Mouse (Mus musculus) neural tube, embryonic 14.5 days (tissue): Measurements from ENCODE around the gene Jsrp1. TPM values are rescaled to one million over a fixed set of nuclear protein-coding genes. Genes with fewer than 3 reads are reported as not detected.
A peak's percentile ranks its signal among the peaks of the same experiment; 100 is the strongest.

Experiments used
- ATAC-seq: fragments of 200-750 bp; cut with Nextera tagmentation; 2 replicates; pipeline ENCODE4 v1.8.0; 2017; ENCODE audit warnings: low read depth, mild to moderate bottlenecking, moderate TSS enrichment, moderate library complexity
- H3K27ac ChIP-seq: fragments of 300-500 bp; sonication (generic); 2 replicates; pipeline ENCODE4 v1.5.1; 2014; ENCODE audit warnings: low read depth, mild to moderate bottlenecking, control low read depth, low read length, moderate library complexity, mixed read lengths
- H3K27me3 ChIP-seq: fragments of 300-500 bp; sonication (generic); 2 replicates; pipeline ENCODE4 v1.6.1; 2014; ENCODE audit warnings: low read length; ENCODE audit not compliant: control insufficient read depth, insufficient read depth
- H3K36me3 ChIP-seq: fragments of 300-500 bp; sonication (generic); 2 replicates; pipeline ENCODE4 v1.6.1; 2014; ENCODE audit warnings: low read length, mixed read lengths; ENCODE audit not compliant: control insufficient read depth, insufficient read depth
- H3K4me1 ChIP-seq: fragments of 300-500 bp; sonication (generic); 2 replicates; pipeline ENCODE4 v1.6.1; 2014; ENCODE audit warnings: low read length; ENCODE audit not compliant: control insufficient read depth, insufficient read depth
- H3K4me2 ChIP-seq: fragments of 300-500 bp; sonication (generic); 2 replicates; pipeline ENCODE4 v1.6.1; 2014; ENCODE audit warnings: mild to moderate bottlenecking, low read depth, low read length, control low read depth
- H3K4me3 ChIP-seq: fragments of 300-500 bp; sonication (generic); 2 replicates; pipeline ENCODE4 v1.5.1; 2014; ENCODE audit warnings: low read depth, low read length, control low read depth, mixed read lengths
- H3K9ac ChIP-seq: fragments of 300-500 bp; sonication (generic); replicated peaks from 2 replicates; pipeline ENCODE4 v1.6.1; 2014; ENCODE audit warnings: low read depth, mild to moderate bottlenecking, control low read depth, low read length, mixed read lengths
- H3K9me3 ChIP-seq: fragments of 300-500 bp; sonication (generic); 2 replicates; pipeline ENCODE4 v1.6.1; 2016; ENCODE audit warnings: low read length; ENCODE audit not compliant: control insufficient read depth
- WGBS: fragments of 180-500 bp; shearing (Covaris S2); extraction: QIAGEN DNeasy Blood & Tissue Kit; methylation state at CpG from one replicate; pipeline ENCODE4 v1.1.7; 2014; 5-methylcytosine and 5-hydroxymethylcytosine counted together
- polyA plus RNA-seq: library from polyadenylated mRNA; unstranded; fragments of >200 nt; fragmentation: Nextera tagmentation; extraction: Ambion mirVana; gene quantifications from 2 replicates; pipeline ENCODE4 v1.2.1, GENCODE M21; 2014

Jsrp1 gene
- polyA plus RNA-seq, 1 experiment from 2014 or later = 0.74 TPM

DNA sequence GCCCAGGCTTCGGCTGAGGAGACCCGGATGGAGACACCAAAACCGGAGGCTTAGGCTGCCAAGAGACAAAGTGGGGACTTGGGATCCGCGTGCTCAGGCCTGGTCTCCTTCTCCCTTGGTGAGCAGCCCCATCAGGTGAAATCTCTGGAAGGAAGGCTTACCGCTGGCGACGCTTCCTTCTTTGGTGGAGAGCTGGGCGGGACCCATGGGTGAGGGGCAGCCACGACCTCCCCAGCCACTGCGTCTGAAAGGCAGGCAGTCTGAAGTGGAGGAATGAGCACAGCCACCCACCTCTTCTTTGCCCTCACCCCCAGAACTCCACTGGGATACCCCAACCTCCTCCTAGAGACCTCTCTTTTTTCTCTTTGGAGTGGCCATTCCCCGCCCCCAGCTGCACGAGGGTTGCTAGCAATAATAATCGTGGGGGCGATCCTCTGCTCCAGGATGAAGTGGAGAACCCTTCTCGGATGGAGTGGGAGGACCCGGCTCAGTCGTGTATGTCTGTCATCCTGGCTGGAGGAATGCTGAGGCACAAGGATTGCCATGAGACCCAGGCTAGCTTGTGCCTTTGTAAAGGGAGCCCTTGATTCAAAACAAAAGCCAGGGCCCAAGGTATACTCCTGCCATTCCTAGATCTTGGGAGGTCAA lies 4.2 kb downstream of the Jsrp1 start:
- Histone ChIP-seq H3K9me3 (no peaks in the 10 kb centered on the region), H3K27ac (no peak overlapping the region), H3K4me2 (peak overlapping the region; percentile 21; the same call in 1 of the 2 replicates), H3K4me1 (peaks cover 17% of the 10 kb centered on the region), H3K4me3 (no peak overlapping the region), H3K36me3 (peaks cover 5% of the 10 kb centered on the region; the same call in 1 of the 2 replicates), H3K27me3 (peaks cover 8% of the 10 kb centered on the region), H3K9ac (peak overlapping the region; percentile 28; the same call in 1 of the 2 replicates)
- no peak for ATAC-seq
- WGBS = 9% methylated on average over 18 of the region's 18 CpGs

- H3K27ac ChIP-seq = no peak overlapping the region
- peaks cover 13% of the 10 kb centered on the region; the same call in 1 of the 2 replicates for H3K36me3 ChIP-seq
Observed at GRCm38 (mm10) chr10:80808099-80808984, 5.0 kb downstream of the Jsrp1 start.

GRCm38 (mm10) chr10:80807057-80807627 lies 6.2 kb downstream of the Jsrp1 start:
- peak; percentile 83 for ATAC-seq
- Histone ChIP-seq H3K9ac (peak overlapping the region; percentile 71), H3K36me3 (peaks cover 25% of the 10 kb centered on the region), H3K27me3 (peaks cover 8% of the 10 kb centered on the region), H3K4me1 (peaks cover 17% of the 10 kb centered on the region), H3K4me3 (peak overlapping the region; percentile 48), H3K9me3 (no peaks in the 10 kb centered on the region), H3K27ac (peak overlapping the region; percentile 90), H3K4me2 (peak overlapping the region; percentile 96)
- under 1% methylated on average over 57 of the region's 58 CpGs for WGBS

More at GRCm38 (mm10) chr10:80808099-80808984, 5.0 kb downstream of the Jsrp1 start:
- no peak for ATAC-seq
- H3K9me3 ChIP-seq = no peaks in the 10 kb centered on the region
- peak overlapping the region; percentile 28; the same call in 1 of the 2 replicates for H3K9ac ChIP-seq
- peak overlapping the region; percentile 21; the same call in 1 of the 2 replicates for H3K4me2 ChIP-seq
- H3K4me3 ChIP-seq = no peak overlapping the region
- WGBS = 22% methylated on average over 40 of the region's 40 CpGs
- H3K27me3 ChIP-seq = peaks cover 8% of the 10 kb centered on the region
- peaks cover 17% of the 10 kb centered on the region for H3K4me1 ChIP-seq

DNA sequence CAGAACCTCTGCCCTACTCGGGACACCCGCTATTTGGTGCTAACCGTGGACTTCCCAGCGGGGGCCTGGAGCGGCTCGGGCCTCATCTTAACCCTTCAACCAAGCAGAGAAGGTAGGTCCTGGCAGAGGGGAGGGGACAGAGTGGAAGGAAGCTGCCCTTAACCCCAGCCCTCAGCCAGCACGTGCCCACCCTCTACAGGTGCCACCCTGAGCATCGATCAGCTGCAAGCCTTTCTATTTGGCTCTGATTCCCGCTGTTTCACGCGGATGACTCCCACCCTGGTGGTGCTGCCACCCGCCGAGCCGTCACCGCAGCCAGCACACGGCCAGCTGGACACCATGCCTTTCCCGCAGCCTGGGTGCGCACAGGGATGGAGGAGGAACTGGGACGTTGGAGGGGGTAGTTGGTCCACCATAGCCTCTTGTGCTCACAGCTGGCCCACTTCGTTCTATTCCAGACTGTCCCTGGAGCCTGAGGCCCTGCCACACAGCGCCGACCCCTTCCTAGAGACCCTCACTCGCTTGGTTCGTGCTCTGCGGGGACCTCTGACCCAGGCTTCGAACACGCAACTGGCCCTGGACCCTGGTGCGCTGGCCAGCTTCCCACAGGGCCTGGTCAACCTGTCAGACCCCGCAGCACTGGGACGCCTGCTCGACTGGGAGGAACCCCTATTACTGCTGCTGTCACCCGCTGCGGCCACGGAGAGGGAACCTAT lies 6.8 kb downstream of the Jsrp1 start:
- peak overlapping the region; percentile 96 for H3K4me2 ChIP-seq
- peak overlapping the region; percentile 48 for H3K4me3 ChIP-seq
- H3K27me3 ChIP-seq = peaks cover 8% of the 10 kb centered on the region
- peaks cover 17% of the 10 kb centered on the region for H3K4me1 ChIP-seq
- H3K9ac ChIP-seq = peak overlapping the region; percentile 71
- peaks cover 31% of the 10 kb centered on the region for H3K36me3 ChIP-seq
- no peaks in the 10 kb centered on the region for H3K9me3 ChIP-seq
- H3K27ac ChIP-seq = peak overlapping the region; percentile 90
- WGBS = 41% methylated on average over 34 of the region's 34 CpGs
- no peak for ATAC-seq

GRCm38 (mm10) chr10:80805925-80806324 lies 7.4 kb downstream of the Jsrp1 start:
- H3K4me1 ChIP-seq = peaks cover 17% of the 10 kb centered on the region
- H3K9me3 ChIP-seq = no peaks in the 10 kb centered on the region
- no peak overlapping the region for H3K27ac ChIP-seq
- 14% methylated on average over 3 of the region's 3 CpGs for WGBS
- H3K36me3 ChIP-seq = peaks cover 35% of the 10 kb centered on the region
- H3K4me2 ChIP-seq = no peak overlapping the region
- peak; percentile 24; the same call in 1 of the 2 replicates for ATAC-seq
- H3K9ac ChIP-seq = no peak overlapping the region
- no peak overlapping the region for H3K4me3 ChIP-seq
- peaks cover 8% of the 10 kb centered on the region for H3K27me3 ChIP-seq

GRCm38 (mm10) chr10:80805322-80805721 lies 8.0 kb downstream of the Jsrp1 start:
- peaks cover 6% of the 10 kb centered on the region for H3K27me3 ChIP-seq
- WGBS = 85% methylated on average over 5 of the region's 5 CpGs
- no peak overlapping the region for H3K4me3 ChIP-seq
- no peak overlapping the region for H3K4me2 ChIP-seq
- peaks cover 17% of the 10 kb centered on the region for H3K4me1 ChIP-seq
- no peak overlapping the region for H3K27ac ChIP-seq
- ATAC-seq = no peak
- no peak overlapping the region for H3K9ac ChIP-seq
- peaks cover 37% of the 10 kb centered on the region for H3K36me3 ChIP-seq
- no peaks in the 10 kb centered on the region for H3K9me3 ChIP-seq

- peaks cover 37% of the 10 kb centered on the region for H3K36me3 ChIP-seq
- no peaks in the 10 kb centered on the region for H3K9me3 ChIP-seq
- 72% methylated on average over 6 of the region's 6 CpGs for WGBS
- no peak for ATAC-seq
- no peak within 1 kb of the TSS for H3K9ac ChIP-seq
- peaks cover 3% of the 10 kb centered on the region for H3K27me3 ChIP-seq
- H3K27ac ChIP-seq = no peak within 1 kb of the TSS
- H3K4me2 ChIP-seq = no peak within 1 kb of the TSS
- H3K4me3 ChIP-seq = no peak within 1 kb of the TSS
- H3K4me1 ChIP-seq = peaks cover 21% of the 10 kb centered on the region
Observed at GRCm38 (mm10) chr10:80804916-80805315, 8.4 kb downstream of the Jsrp1 start, which contains the start of gene Amh. Amh (plus strand) TSS chr10:80805243.

DNA sequence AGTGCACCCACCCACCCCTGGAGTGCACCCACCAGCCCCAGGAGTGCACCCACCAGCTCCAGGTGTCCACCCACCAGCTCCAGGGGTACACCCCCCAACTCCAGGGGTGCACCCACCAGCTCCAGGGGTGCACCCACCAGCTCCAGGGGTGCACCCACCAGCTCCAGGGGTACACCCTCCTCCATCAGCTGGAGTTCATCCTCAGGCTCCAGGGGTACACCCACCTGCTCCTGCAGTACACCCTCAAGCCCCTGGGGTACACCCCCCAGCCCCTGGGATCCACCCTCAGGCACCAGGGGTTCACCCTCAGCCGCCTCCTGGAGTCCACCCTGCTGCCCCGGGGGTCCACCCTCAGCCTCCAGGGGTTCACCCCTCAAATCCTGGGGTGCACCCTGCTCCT lies 9.0 kb downstream of the Jsrp1 start:
- Histone ChIP-seq H3K9me3 (no peaks in the 10 kb centered on the region), H3K27ac (no peak overlapping the region), H3K27me3 (peaks cover under 1% of the 10 kb centered on the region; the same call in 1 of the 2 replicates), H3K4me3 (no peak overlapping the region), H3K36me3 (peaks cover 37% of the 10 kb centered on the region), H3K4me2 (no peak overlapping the region), H3K9ac (no peak overlapping the region), H3K4me1 (peaks cover 25% of the 10 kb centered on the region)
- no peak for ATAC-seq
- WGBS = 96% methylated on average over 2 of the region's 2 CpGs
